Mouse (Mus musculus) stomach, postnatal 0 days (tissue): ENCODE data around the gene Ttc30a2.

ENCODE experiments used
- CTCF ChIP-seq: IDR thresholded peaks from 2 replicates; pipeline ENCODE4 v1.5.1; 2016; ENCODE audit warnings: antibody characterized with exemption, low read depth, mild to moderate bottlenecking, moderate library complexity
- EP300 ChIP-seq: optimal IDR thresholded peaks from 2 replicates; pipeline ENCODE3; 2016; ENCODE audit warnings: antibody characterized with exemption

DNA sequence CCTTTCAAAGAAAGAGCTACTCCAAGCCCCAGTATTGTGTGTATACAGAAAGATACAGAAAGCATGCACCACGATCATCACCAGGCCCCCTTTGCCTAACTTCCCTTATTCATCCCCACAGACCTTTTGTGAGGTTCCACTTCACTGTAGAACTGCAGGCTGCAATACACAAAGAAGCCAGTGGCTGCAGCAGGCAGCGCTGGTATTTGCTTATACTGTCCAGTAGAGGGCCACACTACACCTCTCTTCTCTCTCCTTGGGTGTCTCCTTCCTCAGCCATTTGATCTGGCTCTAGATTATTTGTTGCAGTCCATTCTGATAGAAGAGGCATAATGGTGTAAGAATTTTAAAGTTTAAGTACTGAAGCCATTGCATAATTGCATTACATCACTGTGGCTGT is 7.2 kb upstream of the Ttc30a2 start:
- TF ChIP-seq CTCF (peak; percentile 99), EP300 (no peak)
